Mouse (Mus musculus) liver, embryonic 11.5 days (tissue): ENCODE measurements at regions not wholly inside any gene's neighbourhood (a gene's known extent, or its start where the extent isn't known, plus 50 kb on each side); places are given as distances from the start of the nearest gene placed in this dataset.

Experiments
- ATAC-seq: fragments of 200-750 bp; cut with Nextera tagmentation; replicated peaks from 2 replicates; pipeline ENCODE4 v1.8.0; 2017; ENCODE audit warnings: moderate number of reproducible peaks, mild to moderate bottlenecking, moderate TSS enrichment, moderate library complexity; ENCODE audit not compliant: low FRiP score
- DNase-seq: peaks from one replicate; pipeline ENCODE4 v3.0.0-alpha.2; 2017; ENCODE audit warnings: low spot score
- H3K27ac ChIP-seq: fragments of 300-500 bp; sonication (generic); 2 replicates; pipeline ENCODE4 v1.5.1; 2014; ENCODE audit warnings: mild to moderate bottlenecking, low read depth, low read length, control low read depth
- H3K27me3 ChIP-seq: fragments of 300-500 bp; sonication (generic); replicated peaks from 2 replicates; pipeline ENCODE4 v1.6.1; 2014; ENCODE audit warnings: low read length, mixed read lengths; ENCODE audit not compliant: control insufficient read depth, insufficient read depth
- H3K36me3 ChIP-seq: fragments of 300-500 bp; sonication (generic); 2 replicates; pipeline ENCODE4 v1.6.1; 2014; ENCODE audit warnings: mild to moderate bottlenecking, low read length, moderate library complexity, mixed read lengths; ENCODE audit not compliant: control insufficient read depth, insufficient read depth
- H3K4me1 ChIP-seq: fragments of 300-500 bp; sonication (generic); replicated peaks from 2 replicates; pipeline ENCODE4 v1.6.1; 2014; ENCODE audit warnings: low read length, mixed read lengths; ENCODE audit not compliant: control insufficient read depth, insufficient read depth
- H3K4me2 ChIP-seq: fragments of 300-500 bp; sonication (generic); 2 replicates; pipeline ENCODE4 v1.6.1; 2014; ENCODE audit warnings: mild to moderate bottlenecking, control low read depth, moderate library complexity
- H3K4me3 ChIP-seq: fragments of 300-500 bp; sonication (generic); 2 replicates; pipeline ENCODE4 v1.5.1; 2014; ENCODE audit warnings: low read depth, low read length, control low read depth
- H3K9ac ChIP-seq: fragments of 300-500 bp; sonication (generic); 2 replicates; pipeline ENCODE4 v1.6.1; 2014; ENCODE audit warnings: low read depth, low read length, control low read depth
- H3K9me3 ChIP-seq: fragments of 300-500 bp; sonication (generic); 2 replicates; pipeline ENCODE4 v1.6.1; 2016; ENCODE audit warnings: low read length, inconsistent platforms, mixed read lengths; ENCODE audit not compliant: control insufficient read depth
- WGBS: fragments of 180-500 bp; shearing (Covaris S2); extraction: QIAGEN DNeasy Blood & Tissue Kit; methylation state at CpG from one replicate; pipeline ENCODE4 v1.1.7; 2014; 5-methylcytosine and 5-hydroxymethylcytosine counted together

DNA sequence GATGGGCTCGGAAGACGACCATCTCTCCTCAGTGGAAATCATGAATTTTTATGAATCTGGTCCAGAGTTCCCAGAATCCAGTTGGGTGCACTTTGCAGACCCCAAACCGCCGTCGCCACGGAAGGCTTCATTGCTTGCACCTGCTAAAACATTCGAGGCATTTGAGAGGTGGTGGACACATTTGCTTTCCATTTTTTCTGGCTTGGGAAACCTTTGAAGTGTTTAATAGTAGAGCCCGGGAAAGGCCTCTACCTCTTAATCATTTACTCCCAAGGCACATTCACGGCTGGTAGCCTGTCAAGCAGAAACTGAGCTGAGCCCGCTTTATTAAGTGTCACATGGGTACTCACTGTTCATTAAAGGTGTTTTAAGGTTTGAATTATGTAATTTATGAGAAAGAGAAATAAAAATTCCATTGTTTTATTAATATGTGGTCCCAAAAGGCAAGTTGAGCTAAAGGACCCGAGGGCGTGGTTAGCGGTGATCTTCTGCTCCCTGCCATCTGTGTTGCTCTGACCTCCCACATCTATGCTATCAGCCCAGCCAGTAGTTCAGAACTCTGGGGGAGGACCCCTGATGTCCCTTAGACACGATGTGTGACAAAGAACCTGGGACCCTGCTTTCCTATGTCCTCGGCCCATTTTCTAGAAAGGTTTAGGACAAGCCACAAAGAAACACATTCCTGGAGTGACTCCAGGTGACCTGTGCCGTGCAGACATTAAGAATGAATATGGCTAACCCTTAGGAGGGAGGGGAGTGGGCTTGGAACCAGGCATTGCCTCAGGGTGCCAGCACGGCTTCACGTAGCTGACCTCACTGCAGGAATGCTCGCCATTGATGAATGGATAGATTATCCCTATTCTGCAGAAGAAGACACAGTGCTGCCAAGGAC lies 227.9 kb downstream of the Emx2 start:
- Histone ChIP-seq H3K9me3 (no peaks in the 10 kb centered on the region), H3K27ac (no peak overlapping the region), H3K36me3 (no peaks in the 10 kb centered on the region), H3K9ac (no peak overlapping the region), H3K4me1 (no peaks in the 10 kb centered on the region), H3K4me3 (no peak overlapping the region), H3K27me3 (no peaks in the 10 kb centered on the region), H3K4me2 (no peak overlapping the region)
- no peak for ATAC-seq
- 82% methylated on average over 19 of the region's 19 CpGs for WGBS
- DNase-seq: no peak

DNA sequence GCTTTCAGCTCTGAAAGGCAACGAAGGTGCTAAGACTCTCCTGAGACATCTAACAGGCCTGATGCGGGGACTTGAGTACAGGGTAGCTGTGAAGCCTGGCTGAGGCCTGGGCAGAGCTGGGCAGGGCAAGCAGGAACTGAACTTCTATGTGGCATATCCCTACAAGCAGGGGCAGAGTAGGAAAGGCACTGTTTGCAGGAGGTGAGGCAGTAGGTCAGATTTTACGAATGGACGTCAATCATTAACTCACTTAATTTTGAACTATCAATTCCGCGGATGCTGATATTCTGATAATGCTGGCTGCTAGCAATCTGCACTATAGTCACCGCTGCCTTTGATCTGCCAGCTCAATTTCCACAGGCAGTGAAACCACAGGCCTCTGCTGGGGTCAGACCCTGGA lies 229.0 kb downstream of the Emx2 start:
- no peak for ATAC-seq

DNA sequence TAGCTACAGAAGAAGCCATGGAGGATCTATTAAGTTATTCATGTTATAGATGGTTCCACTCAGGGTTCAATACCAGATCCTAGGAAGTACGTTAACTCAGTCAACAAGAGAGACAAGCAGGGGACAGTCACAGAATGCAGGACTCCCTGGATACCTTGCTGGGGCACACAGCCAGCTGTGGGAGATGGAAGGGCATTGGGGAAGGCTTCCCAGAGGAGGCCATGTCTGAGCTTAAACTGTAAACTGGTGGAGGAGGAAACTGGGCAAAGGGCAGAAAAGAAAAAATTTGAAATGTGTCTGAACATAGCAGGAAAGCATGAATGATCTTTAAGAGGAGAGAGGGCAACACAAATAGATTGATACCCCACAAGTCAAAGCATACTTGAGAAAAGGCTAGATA lies 229.5 kb downstream of the Emx2 start:
- Histone ChIP-seq H3K9me3 (no peaks in the 10 kb centered on the region), H3K36me3 (no peaks in the 10 kb centered on the region), H3K4me2 (no peak overlapping the region), H3K9ac (no peak overlapping the region), H3K27ac (no peak overlapping the region), H3K4me1 (no peaks in the 10 kb centered on the region), H3K4me3 (no peak overlapping the region), H3K27me3 (no peaks in the 10 kb centered on the region)
- no peak for DNase-seq
- WGBS: 77% methylated on average over 1 of the region's 1 CpGs
- no peak for ATAC-seq

More for the DNA sequence above, 229.0 kb downstream of the Emx2 start:
- Histone ChIP-seq H3K4me1 (no peaks in the 10 kb centered on the region), H3K27me3 (no peaks in the 10 kb centered on the region), H3K9ac (no peak overlapping the region), H3K4me2 (no peak overlapping the region), H3K4me3 (no peak overlapping the region), H3K27ac (no peak overlapping the region), H3K36me3 (no peaks in the 10 kb centered on the region), H3K9me3 (no peaks in the 10 kb centered on the region)
- 71% methylated on average over 7 of the region's 7 CpGs for WGBS
- DNase-seq: no peak

DNA sequence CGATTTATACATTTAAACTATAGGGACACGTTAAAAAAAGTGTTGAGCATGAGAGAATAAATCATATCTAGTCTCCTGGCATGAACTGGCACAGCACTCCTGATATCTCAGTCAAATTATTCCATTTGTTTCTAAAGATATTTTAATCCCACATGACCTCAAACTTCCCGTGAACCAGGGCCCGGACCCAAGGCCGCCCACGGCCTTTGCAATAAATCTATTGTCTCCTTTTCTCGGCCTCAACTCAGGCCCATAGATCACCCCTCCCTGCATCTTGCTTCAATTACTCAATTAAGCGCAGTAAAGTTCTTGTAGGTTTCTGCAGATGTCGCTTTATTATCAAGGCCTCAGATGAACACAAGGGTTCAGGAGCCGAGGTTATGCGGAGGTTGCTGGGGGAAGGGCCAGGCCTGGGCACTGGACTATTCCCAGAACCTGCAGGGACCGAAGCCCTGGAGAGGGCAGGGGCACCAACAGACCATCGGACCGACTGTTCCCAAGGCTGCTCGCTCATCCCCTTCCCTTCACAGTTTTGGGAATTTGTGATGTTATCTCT lies 233.4 kb downstream of the Emx2 start:
- Histone ChIP-seq H3K4me2 (no peak overlapping the region), H3K4me1 (no peaks in the 10 kb centered on the region), H3K4me3 (no peak overlapping the region), H3K9ac (no peak overlapping the region), H3K9me3 (no peaks in the 10 kb centered on the region), H3K27ac (no peak overlapping the region), H3K27me3 (no peaks in the 10 kb centered on the region), H3K36me3 (no peaks in the 10 kb centered on the region)
- no peak for ATAC-seq
- WGBS: 73% methylated on average over 15 of the region's 15 CpGs
- DNase-seq: no peak

DNA sequence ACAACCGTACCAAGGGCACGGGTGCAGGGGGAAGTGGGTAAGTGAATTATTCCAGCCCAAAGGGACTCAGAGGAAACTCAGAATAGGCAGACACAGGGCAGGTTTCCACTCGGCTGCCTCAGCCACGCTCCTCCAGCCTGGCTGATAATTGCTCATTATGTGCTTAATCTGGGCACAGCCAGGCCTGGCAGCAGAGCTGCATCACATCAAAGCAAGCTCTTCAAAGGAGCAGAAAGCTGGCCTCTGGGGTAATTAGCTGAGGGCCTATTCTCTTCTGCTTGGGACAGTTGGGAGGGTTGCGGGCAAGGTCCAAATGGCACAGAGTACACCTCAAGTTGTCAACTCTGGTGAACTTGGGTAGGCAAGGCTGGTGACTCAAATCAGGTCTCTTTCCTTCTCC lies 239.5 kb downstream of the Emx2 start:
- ATAC-seq (no peak), DNase-seq (no peak)
- Histone ChIP-seq H3K27ac (no peak overlapping the region), H3K4me1 (no peaks in the 10 kb centered on the region), H3K4me3 (no peak overlapping the region), H3K9me3 (no peaks in the 10 kb centered on the region), H3K36me3 (no peaks in the 10 kb centered on the region), H3K9ac (no peak overlapping the region), H3K4me2 (no peak overlapping the region), H3K27me3 (no peaks in the 10 kb centered on the region)
- WGBS: 56% methylated on average over 5 of the region's 5 CpGs

DNA sequence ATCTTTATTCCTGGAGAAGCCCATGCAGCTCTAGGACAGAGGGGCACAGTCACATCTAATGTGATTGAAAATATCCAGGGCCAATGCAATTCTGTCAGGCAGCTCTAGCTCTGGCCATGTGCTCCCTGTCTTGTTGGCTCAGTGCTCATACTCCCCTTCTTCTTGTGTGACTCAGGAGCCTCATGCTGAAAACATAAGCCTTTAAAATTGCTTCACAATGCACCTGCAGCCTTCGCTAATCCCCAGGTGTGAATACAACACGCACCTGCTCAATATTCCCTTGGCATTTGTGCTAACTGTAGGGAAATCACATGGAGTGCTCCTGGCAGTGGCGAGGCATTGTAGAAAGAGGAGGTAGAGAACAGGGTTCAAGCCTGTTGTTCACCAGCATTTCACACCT lies 242.0 kb downstream of the Emx2 start:
- Histone ChIP-seq H3K4me3 (no peak overlapping the region), H3K27me3 (no peaks in the 10 kb centered on the region), H3K4me2 (no peak overlapping the region), H3K9ac (no peak overlapping the region), H3K9me3 (no peaks in the 10 kb centered on the region), H3K4me1 (no peaks in the 10 kb centered on the region), H3K27ac (no peak overlapping the region), H3K36me3 (no peaks in the 10 kb centered on the region)
- DNase-seq (no peak), ATAC-seq (no peak)
- WGBS: 53% methylated on average over 3 of the region's 3 CpGs

DNA sequence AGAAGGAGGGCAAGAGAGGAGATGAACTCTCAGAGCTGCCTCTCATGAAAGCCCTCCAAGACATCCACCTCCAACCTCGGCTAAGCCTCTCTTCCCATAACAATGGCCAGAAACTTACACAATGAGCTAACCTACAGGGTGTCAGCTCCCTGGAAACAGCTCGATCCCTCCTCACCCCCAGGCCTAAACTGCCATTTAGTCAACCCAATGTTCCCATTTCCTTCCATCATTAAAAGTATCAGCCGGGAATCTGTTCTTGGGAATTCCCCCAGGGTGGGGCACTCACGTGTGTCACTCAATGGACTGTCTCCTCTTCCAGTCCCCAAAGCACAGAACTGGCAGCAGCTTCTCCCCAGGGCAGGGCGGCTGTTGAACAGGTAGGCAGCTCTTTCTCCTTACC lies 236.3 kb downstream of the Rab11fip2 start:
- Histone ChIP-seq H3K27ac (no peak overlapping the region), H3K27me3 (no peaks in the 10 kb centered on the region), H3K4me2 (no peak overlapping the region), H3K4me3 (no peak overlapping the region), H3K9me3 (no peaks in the 10 kb centered on the region), H3K9ac (no peak overlapping the region), H3K4me1 (no peaks in the 10 kb centered on the region), H3K36me3 (no peaks in the 10 kb centered on the region)
- DNase-seq (no peak), ATAC-seq (no peak)
- 58% methylated on average over 5 of the region's 5 CpGs for WGBS

DNA sequence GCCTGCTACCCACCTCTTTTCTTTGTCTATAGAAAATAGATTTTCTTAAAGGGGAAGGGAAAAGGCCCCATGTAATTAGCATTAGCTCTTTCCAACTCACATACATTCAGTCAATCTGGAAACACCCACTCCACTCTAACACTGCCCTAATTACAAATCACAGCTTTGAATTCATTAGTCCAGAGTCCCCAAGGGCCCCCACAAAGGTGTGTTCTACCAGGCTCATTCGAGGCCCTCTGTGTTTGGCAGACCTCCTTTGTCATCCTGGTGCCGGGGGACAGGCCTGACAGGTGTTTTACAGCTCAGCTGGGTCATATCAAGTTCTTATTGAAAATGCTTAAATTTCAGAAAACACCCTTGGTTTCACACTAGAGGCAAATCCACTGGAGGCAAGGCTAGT lies 234.3 kb downstream of the Rab11fip2 start:
- ATAC-seq: no peak
- no peak overlapping the region for H3K9ac ChIP-seq
- no peak overlapping the region for H3K27ac ChIP-seq
- no peaks in the 10 kb centered on the region for H3K9me3 ChIP-seq
- no peak overlapping the region for H3K4me3 ChIP-seq
- H3K4me1 ChIP-seq: no peaks in the 10 kb centered on the region
- H3K27me3 ChIP-seq: no peaks in the 10 kb centered on the region
- DNase-seq: no peak
- WGBS: 61% methylated on average over 2 of the region's 2 CpGs
- no peaks in the 10 kb centered on the region for H3K36me3 ChIP-seq
- no peak overlapping the region for H3K4me2 ChIP-seq

DNA sequence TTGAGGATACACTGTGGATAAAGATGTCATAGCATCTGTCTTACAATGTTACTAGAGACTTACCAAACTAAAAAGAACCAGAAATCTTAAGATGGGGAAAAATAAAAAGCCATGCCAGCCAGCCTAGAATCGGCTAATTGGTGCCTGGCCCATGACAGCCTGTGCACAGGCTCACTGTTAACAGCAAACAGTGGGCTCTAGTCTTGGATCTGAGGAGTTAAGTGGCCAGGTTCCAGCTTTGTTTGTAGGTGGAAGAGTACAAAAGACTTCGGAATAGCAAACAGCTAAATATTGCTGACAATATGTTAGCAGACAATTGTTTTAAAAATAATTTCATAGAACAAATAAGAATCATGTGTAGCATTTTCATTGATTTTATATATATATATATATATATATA lies 228.4 kb downstream of the Rab11fip2 start:
- H3K4me3 ChIP-seq: no peak overlapping the region
- WGBS: 81% methylated on average over 2 of the region's 2 CpGs
- no peak for ATAC-seq

More for the DNA sequence above, 228.4 kb downstream of the Rab11fip2 start:
- Histone ChIP-seq H3K36me3 (no peaks in the 10 kb centered on the region), H3K9ac (no peak overlapping the region), H3K4me1 (no peaks in the 10 kb centered on the region), H3K27me3 (0 out of 2 replicates have a peak, but pooled peaks cover 2% of the 10 kb centered on the region), H3K9me3 (no peaks in the 10 kb centered on the region), H3K27ac (no peak overlapping the region), H3K4me2 (no peak overlapping the region)
- DNase-seq: no peak
